Mouse (Mus musculus): ENCODE results near the gene Sh3bgr.

The Sh3bgr gene

GRCm38 (mm10) chr16:96199913-96200701 lies at the start of gene Sh3bgr:
TSS of gene Sh3bgr (plus strand) at chr16:96200450.
- peak; percentile 40 for DNase-seq (ENCODE audit: low read depth, low spot score)

- no peak for DNase-seq (ENCODE audit: low read depth, low spot score)
These were observed 49.3 kb upstream of the Sh3bgr start for GRCm38 (mm10) chr16:96150995-96151394.

GRCm38 (mm10) chr16:96151551-96151950 lies 48.7 kb upstream of the Sh3bgr start:
- peak; percentile 64 for DNase-seq (ENCODE audit: low read depth, low spot score)

GRCm38 (mm10) chr16:96154476-96154875 lies 45.8 kb upstream of the Sh3bgr start:
- DNase-seq (ENCODE audit: low read depth, low spot score) = no peak

GRCm38 (mm10) chr16:96156019-96156418 lies 44.2 kb upstream of the Sh3bgr start:
- DNase-seq (ENCODE audit: low read depth, low spot score) = no peak

- no peak for DNase-seq (ENCODE audit: low read depth, low spot score)
These were observed 43.1 kb upstream of the Sh3bgr start for GRCm38 (mm10) chr16:96157171-96157570.

- DNase-seq (ENCODE audit: low read depth, low spot score) = no peak
These were observed 41.7 kb upstream of the Sh3bgr start for GRCm38 (mm10) chr16:96158511-96159080.

GRCm38 (mm10) chr16:96159091-96159731 lies 41.0 kb upstream of the Sh3bgr start:
- DNase-seq (ENCODE audit: low read depth, low spot score) = peak; percentile 65

- DNase-seq (ENCODE audit: low read depth, low spot score) = no peak
These were observed 40.4 kb upstream of the Sh3bgr start for GRCm38 (mm10) chr16:96159794-96160346.

GRCm38 (mm10) chr16:96160927-96161326 lies 39.3 kb upstream of the Sh3bgr start:
- DNase-seq (ENCODE audit: low read depth, low spot score) = no peak

GRCm38 (mm10) chr16:96161336-96161735 lies 38.9 kb upstream of the Sh3bgr start:
- DNase-seq (ENCODE audit: low read depth, low spot score) = no peak

GRCm38 (mm10) chr16:96165723-96166264 lies 34.5 kb upstream of the Sh3bgr start:
- no peak for DNase-seq (ENCODE audit: low read depth, low spot score)

GRCm38 (mm10) chr16:96168837-96169236 lies 31.4 kb upstream of the Sh3bgr start:
- no peak for DNase-seq (ENCODE audit: low read depth, low spot score)

GRCm38 (mm10) chr16:96173648-96174047 lies 26.6 kb upstream of the Sh3bgr start:
- DNase-seq (ENCODE audit: low read depth, low spot score) = no peak

GRCm38 (mm10) chr16:96175399-96175798 lies 24.9 kb upstream of the Sh3bgr start:
- no peak for DNase-seq (ENCODE audit: low read depth, low spot score)

GRCm38 (mm10) chr16:96179156-96179555 lies 21.1 kb upstream of the Sh3bgr start:
- DNase-seq (ENCODE audit: low read depth, low spot score) = no peak

GRCm38 (mm10) chr16:96187619-96188018 lies 12.6 kb upstream of the Sh3bgr start:
- no peak for DNase-seq (ENCODE audit: low read depth, low spot score)

GRCm38 (mm10) chr16:96191531-96192506 lies 8.4 kb upstream of the Sh3bgr start, which contains the start of gene Lca5l:
TSS of gene Lca5l (minus strand) at chr16:96192271.
- peak; percentile 98 for DNase-seq (ENCODE audit: low read depth, low spot score)

- DNase-seq (ENCODE audit: low read depth, low spot score) = no peak
These were observed 415 bp downstream of the Sh3bgr start for GRCm38 (mm10) chr16:96200702-96201028.

- no peak for DNase-seq (ENCODE audit: low read depth, low spot score)
These were observed 1.4 kb downstream of the Sh3bgr start for GRCm38 (mm10) chr16:96201485-96202232.
